Mouse (Mus musculus) bone marrow macrophage, adult 2 months (primary cell): Measurements from ENCODE around the gene Bag1.

ENCODE experiments used
- CTCF ChIP-seq: IDR thresholded peaks from 2 replicates; pipeline ENCODE4 v1.5.1; 2012; ENCODE audit warnings: low read depth, mild to moderate bottlenecking, low read length, moderate library complexity
- POLR2A ChIP-seq: IDR thresholded peaks from 2 replicates; pipeline ENCODE4 v1.6.1; 2012; ENCODE audit warnings: mild to moderate bottlenecking, low read depth, low read length, borderline replicate concordance

GRCm38 (mm10) chr4:40974011-40974410 lies 25.9 kb upstream of the Bag1 start:
- TF ChIP-seq CTCF (no peak), POLR2A (no peak)
